Mouse (Mus musculus): Measurements from ENCODE around the gene Dcaf6. TPM values are rescaled to one million over a fixed set of nuclear protein-coding genes. Genes with fewer than 3 reads are reported as not detected.

Dcaf6 gene
- total and polyA plus RNA-seq, 3 experiments, result 8.2 to 17.1 TPM; not detected in 1

- no peak for DNase-seq (ENCODE audit: low read depth, low spot score)
- H3K4me3 ChIP-seq (ENCODE audit: control insufficient read depth in 1 of 2, insufficient read depth in 1 of 2, low read depth in 2 of 2, low read length in 2 of 2), result no peak within 1 kb of the TSS
- no peaks in the 10 kb centered on the region for H3K4me1 ChIP-seq (ENCODE audit: control insufficient read depth in 1 of 2, insufficient read depth in 2 of 2, low read length in 2 of 2)
- peaks cover 0 to 2% of the 10 kb centered on the region in 2 experiments; a peak in 2 of 4 replicates for H3K36me3 ChIP-seq (ENCODE audit: control insufficient read depth in 1 of 2, insufficient read depth in 2 of 2, low read length in 2 of 2)
- no peaks in the 10 kb centered on the region for H3K27me3 ChIP-seq (ENCODE audit: control insufficient read depth in 1 of 2, insufficient read depth in 2 of 2, low read length in 2 of 2)
- no peak within 1 kb of the TSS for H3K9ac ChIP-seq (ENCODE audit: control insufficient read depth, low read depth, low read length, poor library complexity, severe bottlenecking)
- no peak within 1 kb of the TSS for H3K27ac ChIP-seq (ENCODE audit: control insufficient read depth, low read depth, low read length)
- H3K9me3 ChIP-seq (replicated peaks; ENCODE audit: insufficient read depth, low read length), result no peaks in the 10 kb centered on the region
- TF ChIP-seq CHD2 (IDR thresholded peaks at IDR 0.05; ENCODE audit: low read length), result no peak
- no peaks in the 10 kb centered on the region for H3K79me2 ChIP-seq (ENCODE audit: control insufficient read depth, insufficient read depth, low read length, poor library complexity)
Measured at GRCm38 (mm10) chr1:165484688-165485233, 24.5 kb upstream of the Dcaf6 start, which contains the start of gene Adcy10. Adcy10 (plus strand) TSS chr1:165485183.

DNA sequence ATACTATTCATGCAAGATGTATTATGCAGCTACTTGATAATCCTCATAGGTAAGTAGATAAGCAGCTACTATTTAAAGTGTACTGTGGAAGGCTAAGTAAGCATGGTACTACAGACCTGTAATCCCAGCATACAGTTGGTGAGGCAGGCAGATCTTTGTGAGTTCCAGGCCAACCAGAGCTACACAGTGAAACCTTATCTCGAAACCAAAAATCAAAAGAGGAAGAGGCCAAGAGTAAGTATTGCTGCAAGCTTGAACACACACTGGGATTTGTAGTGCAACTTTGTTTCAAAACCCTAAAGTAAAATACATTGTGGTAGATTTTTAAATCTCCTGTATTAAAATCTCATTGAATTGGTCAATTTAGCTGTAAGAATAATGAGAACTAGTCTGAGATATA is 11.2 kb upstream of the Dcaf6 start:
- TF ChIP-seq MAFK (IDR thresholded peaks at IDR 0.05; ENCODE audit: borderline replicate concordance, low read depth, low read length) (no peak), CHD1 (IDR thresholded peaks at IDR 0.05; ENCODE audit: low read depth, low read length) (no peak), ETS1 (IDR thresholded peaks at IDR 0.05; ENCODE audit: low read depth, low read length) (no peak), GATA1 (IDR thresholded peaks at IDR 0.05; ENCODE audit: low read depth, low read length) (peak; percentile 81), TAL1 (IDR thresholded peaks at IDR 0.05; ENCODE audit: low read length) (no peak), RCOR1 (IDR thresholded peaks at IDR 0.05; ENCODE audit: low read depth, low read length) (peak; percentile 99), MYB (IDR thresholded peaks at IDR 0.05; ENCODE audit: low read depth, low read length) (no peak), USF1 (IDR thresholded peaks at IDR 0.05; ENCODE audit: low read depth, low read length) (no peak), MAX (IDR thresholded peaks at IDR 0.05; ENCODE audit: low read length) (no peak), MYC (IDR thresholded peaks at IDR 0.05; ENCODE audit: low read depth, low read length) (0 out of 2 replicates have a peak, but pooled peaks have one; percentile 35), TCF12 (IDR thresholded peaks at IDR 0.05; ENCODE audit: low read depth, low read length) (0 out of 2 replicates have a peak, but pooled peaks have one; percentile 14), EP300 (IDR thresholded peaks at IDR 0.05; ENCODE audit: low read depth in 1 of 2, low read length in 2 of 2) (peak; percentile 26 to 59; a peak in 1 of 4 replicates), NRF1 (IDR thresholded peaks at IDR 0.05; ENCODE audit: insufficient read depth, low read depth, low read length, poor library complexity, severe bottlenecking) (no peak), CTCF (IDR thresholded peaks at IDR 0.05 in 2 of 3, conservative IDR thresholded peaks at IDR 0.05 in 1 of 3; ENCODE audit: control insufficient read depth in 1 of 3, insufficient read depth in 1 of 3, low read depth in 2 of 3, low read length in 3 of 3, poor library complexity in 1 of 3, severe bottlenecking in 1 of 3) (no peak), TBP (IDR thresholded peaks at IDR 0.05; ENCODE audit: low read depth, low read length) (no peak)
- Histone ChIP-seq H3K36me3 (ENCODE audit: control insufficient read depth in 1 of 2, insufficient read depth in 2 of 2, low read length in 2 of 2) (peaks cover 0 to 12% of the 10 kb centered on the region in 2 experiments; a peak in 2 of 4 replicates), H3K4me1 (ENCODE audit: control insufficient read depth in 1 of 2, insufficient read depth in 2 of 2, low read length in 2 of 2) (0 out of 4 replicates have a peak, but pooled peaks cover 0 to 2% of the 10 kb centered on the region in 2 experiments), H3K9me3 (replicated peaks; ENCODE audit: insufficient read depth, low read length) (no peaks in the 10 kb centered on the region), H3K79me2 (ENCODE audit: control insufficient read depth, insufficient read depth, low read length, poor library complexity) (no peaks in the 10 kb centered on the region; the same call in 1 of the 2 replicates), H3K9ac (ENCODE audit: control insufficient read depth, low read depth, low read length, poor library complexity, severe bottlenecking) (no peak overlapping the region), H3K4me3 (ENCODE audit: control insufficient read depth in 1 of 2, insufficient read depth in 1 of 2, low read depth in 2 of 2, low read length in 2 of 2) (no peak overlapping the region), H3K27ac (ENCODE audit: control insufficient read depth, low read depth, low read length) (no peak overlapping the region), H3K27me3 (ENCODE audit: control insufficient read depth in 1 of 2, insufficient read depth in 2 of 2, low read length in 2 of 2) (no peaks in the 10 kb centered on the region)
- DNase-seq (ENCODE audit: low read depth, low spot score), result peak; percentile 74
